In genomic region chr16:49907356-49907755, GRCm38 (mm10) we compare ENCODE assay signal across 8 mouse cellular contexts.
DNase-seq lines count a peak whose midpoint lies in the region; ATAC-seq lines count a peak whose summit lies in the region.

No protein-coding gene starts in this region.

- peak; percentile 62; the same call in 1 of the 2 replicates for ATAC-seq in midbrain, embryonic 11.5 days (ENCODE audit: low FRiP score)
- no peak for ATAC-seq in midbrain, embryonic 16.5 days
- ATAC-seq in megakaryocyte progenitor cell, adult 5-6 weeks (replicated peaks; ENCODE audit: poor library complexity), result peak; percentile 92
- ATAC-seq in neural tube, embryonic 15.5 days (ENCODE audit: low FRiP score), result no peak

- H3K9ac ChIP-seq in midbrain, embryonic 11.5 days (ENCODE audit: low read length), result no peak overlapping the region
- H3K9ac ChIP-seq in midbrain, embryonic 16.5 days (ENCODE audit: low read depth, low read length), result no peak overlapping the region
- no peak overlapping the region for H3K9ac ChIP-seq in neural tube, embryonic 15.5 days (replicated peaks)

- no peak overlapping the region for H3K4me3 ChIP-seq in midbrain, embryonic 11.5 days (ENCODE audit: low read depth, low read length)
- H3K4me3 ChIP-seq in midbrain, embryonic 16.5 days (ENCODE audit: low read depth, low read length), result no peak overlapping the region
- no peak overlapping the region for H3K4me3 ChIP-seq in neural tube, embryonic 15.5 days (replicated peaks)

- DNase-seq in midbrain, embryonic 11.5 days (ENCODE audit: low spot score, missing footprints), result no peak
- peak; percentile 63 for DNase-seq in embryo, embryonic 11 days
- DNase-seq in heart, postnatal 4 days, result peak; percentile 56
- no peak for DNase-seq in left cerebral cortex, adult 8-10 months (ENCODE audit: low spot score in 2 of 2)
- no peak for DNase-seq in left cerebral cortex, postnatal 14 days (ENCODE audit: low spot score in 2 of 2)

- H3K9me3 ChIP-seq in midbrain, embryonic 11.5 days (ENCODE audit: control insufficient read depth, low read length), result no peaks in the 10 kb centered on the region
- H3K9me3 ChIP-seq in midbrain, embryonic 16.5 days (replicated peaks; ENCODE audit: control insufficient read depth, low read length, poor library complexity, severe bottlenecking), result no peaks in the 10 kb centered on the region
- H3K9me3 ChIP-seq in neural tube, embryonic 15.5 days (replicated peaks), result no peaks in the 10 kb centered on the region

- intact Hi-C loops in left cerebral cortex, postnatal 14 days (cut with DNase I), result loop anchor here (5.0 kb wide), 1 partner anchor 130 kb away; no protein-coding TSS in a partner anchor

- H3K27me3 ChIP-seq in midbrain, embryonic 11.5 days (ENCODE audit: control insufficient read depth, insufficient read depth, low read length), result no peaks in the 10 kb centered on the region
- H3K27me3 ChIP-seq in midbrain, embryonic 16.5 days (ENCODE audit: control insufficient read depth, insufficient read depth, low read depth, low read length), result no peaks in the 10 kb centered on the region
- no peaks in the 10 kb centered on the region for H3K27me3 ChIP-seq in neural tube, embryonic 15.5 days (replicated peaks)

- no peak overlapping the region for H3K27ac ChIP-seq in midbrain, embryonic 11.5 days (ENCODE audit: low read depth, low read length)
- no peak overlapping the region for H3K27ac ChIP-seq in midbrain, embryonic 16.5 days (ENCODE audit: low read length)
- no peak overlapping the region for H3K27ac ChIP-seq in neural tube, embryonic 15.5 days (replicated peaks)

- WGBS in midbrain, embryonic 11.5 days, result 39% methylated on average over 4 of the region's 4 CpGs
- WGBS in midbrain, embryonic 16.5 days, result 26% methylated on average over 4 of the region's 4 CpGs
- WGBS in neural tube, embryonic 15.5 days, result 45% methylated on average over 4 of the region's 4 CpGs

- H3K4me1 ChIP-seq in midbrain, embryonic 11.5 days (ENCODE audit: control insufficient read depth, insufficient read depth, low read length), result no peaks in the 10 kb centered on the region
- H3K4me1 ChIP-seq in midbrain, embryonic 16.5 days (ENCODE audit: control insufficient read depth, insufficient read depth, low read length), result peaks cover 2% of the 10 kb centered on the region; the same call in 1 of the 2 replicates
- peaks cover 9% of the 10 kb centered on the region; the same call in 1 of the 2 replicates for H3K4me1 ChIP-seq in neural tube, embryonic 15.5 days

- H3K4me2 ChIP-seq in midbrain, embryonic 11.5 days, result no peak overlapping the region
- no peak overlapping the region for H3K4me2 ChIP-seq in midbrain, embryonic 16.5 days (ENCODE audit: low read length)
- no peak overlapping the region for H3K4me2 ChIP-seq in neural tube, embryonic 15.5 days

- no peaks in the 10 kb centered on the region; the same call in 1 of the 2 replicates for H3K36me3 ChIP-seq in midbrain, embryonic 11.5 days (ENCODE audit: control insufficient read depth, insufficient read depth, low read length)
- H3K36me3 ChIP-seq in midbrain, embryonic 16.5 days (ENCODE audit: control insufficient read depth, insufficient read depth, low read length), result no peaks in the 10 kb centered on the region
- no peaks in the 10 kb centered on the region for H3K36me3 ChIP-seq in neural tube, embryonic 15.5 days

Comparison
In these comparisons a context has a peak if more than half of its experiments do, and no peak if none do; other contexts are left out.
1. ATAC-seq: peak in midbrain, embryonic 11.5 days (single experiment) and megakaryocyte progenitor cell, adult 5-6 weeks (single experiment); none in midbrain, embryonic 16.5 days (single experiment) and neural tube, embryonic 15.5 days (single experiment).
2. DNase-seq: peak in embryo, embryonic 11 days (single experiment) and heart, postnatal 4 days (single experiment); none in midbrain, embryonic 11.5 days (single experiment), left cerebral cortex, adult 8-10 months (0 of 2) and left cerebral cortex, postnatal 14 days (0 of 2).